Mouse (Mus musculus) central nervous system, embryonic 11.5 days (tissue): ENCODE measurements around the gene Scmh1. TPM values are rescaled to one million over a fixed set of nuclear protein-coding genes. Genes with fewer than 3 reads are reported as not detected.

Experiments used
- polyA plus RNA-seq: library from polyadenylated mRNA; depleted of rRNA; stranded (reverse); fragments of >200 nt; gene quantifications from 2 replicates; pipeline ENCODE4 v1.2.3, GENCODE M21; 2012; rRNA removed

The Scmh1 gene
- polyA plus RNA-seq, result 50.8 and 63.3 TPM in 2 replicates

DNA sequence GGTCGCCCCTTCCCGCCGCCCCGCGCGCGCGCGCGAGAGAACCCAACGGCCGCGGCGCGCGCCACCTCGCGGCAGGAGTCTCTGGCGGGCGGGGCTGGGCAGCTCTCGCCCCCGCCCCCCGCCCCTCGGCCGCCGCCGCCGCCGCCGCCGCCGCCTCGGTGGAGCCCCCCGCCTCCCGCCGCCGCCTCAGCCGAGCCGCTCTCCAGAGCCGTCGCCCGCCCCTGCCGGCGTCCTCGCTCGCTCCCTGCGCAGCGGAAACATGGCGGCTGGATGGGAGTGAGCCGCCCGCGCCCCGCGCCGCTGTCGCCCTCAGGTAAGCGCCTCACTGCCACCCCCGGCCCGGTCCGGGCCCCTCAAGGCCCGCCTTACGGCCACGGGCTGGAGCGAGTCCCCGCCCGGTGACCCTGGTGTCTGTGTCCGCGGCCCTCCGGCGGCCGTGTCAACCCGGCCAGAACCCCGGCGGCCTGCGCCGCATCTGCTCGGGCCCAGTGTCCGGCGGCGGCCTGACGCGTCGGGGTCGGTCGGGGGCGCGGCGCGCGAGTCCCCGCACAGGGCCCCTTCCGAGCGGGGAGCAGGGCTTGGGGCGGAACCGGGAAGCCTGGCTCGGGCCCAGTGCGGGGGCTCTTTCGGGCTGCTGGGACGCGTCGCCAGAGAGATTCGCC lies at the start of gene Scmh1:
Scmh1 (plus strand) TSS at position 138 of the 662 bp plus-strand sequence.

DNA sequence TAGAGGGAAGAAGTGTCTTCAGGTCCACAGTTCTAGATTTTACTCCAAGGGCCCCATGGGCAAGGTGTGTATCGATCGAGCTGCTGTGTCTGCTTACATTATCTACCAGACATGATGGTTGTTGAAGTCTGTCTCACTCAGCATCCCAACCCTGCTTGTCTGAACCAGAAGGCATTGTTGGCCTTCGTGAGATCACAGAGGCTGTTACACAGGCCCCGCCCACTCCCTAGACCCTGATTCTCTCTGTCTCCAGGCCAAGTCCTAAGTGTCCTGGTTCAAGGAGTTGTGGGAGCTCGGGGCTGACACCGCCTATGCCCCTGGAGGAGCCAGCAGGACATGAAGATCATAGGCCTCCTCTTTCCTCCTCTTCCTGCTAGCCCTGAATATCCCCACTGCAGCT lies 126.9 kb downstream of the Scmh1 start, which contains the start of gene Slfnl1:
Slfnl1 (plus strand) TSS at position 246 of the 400 bp plus-strand sequence.

DNA sequence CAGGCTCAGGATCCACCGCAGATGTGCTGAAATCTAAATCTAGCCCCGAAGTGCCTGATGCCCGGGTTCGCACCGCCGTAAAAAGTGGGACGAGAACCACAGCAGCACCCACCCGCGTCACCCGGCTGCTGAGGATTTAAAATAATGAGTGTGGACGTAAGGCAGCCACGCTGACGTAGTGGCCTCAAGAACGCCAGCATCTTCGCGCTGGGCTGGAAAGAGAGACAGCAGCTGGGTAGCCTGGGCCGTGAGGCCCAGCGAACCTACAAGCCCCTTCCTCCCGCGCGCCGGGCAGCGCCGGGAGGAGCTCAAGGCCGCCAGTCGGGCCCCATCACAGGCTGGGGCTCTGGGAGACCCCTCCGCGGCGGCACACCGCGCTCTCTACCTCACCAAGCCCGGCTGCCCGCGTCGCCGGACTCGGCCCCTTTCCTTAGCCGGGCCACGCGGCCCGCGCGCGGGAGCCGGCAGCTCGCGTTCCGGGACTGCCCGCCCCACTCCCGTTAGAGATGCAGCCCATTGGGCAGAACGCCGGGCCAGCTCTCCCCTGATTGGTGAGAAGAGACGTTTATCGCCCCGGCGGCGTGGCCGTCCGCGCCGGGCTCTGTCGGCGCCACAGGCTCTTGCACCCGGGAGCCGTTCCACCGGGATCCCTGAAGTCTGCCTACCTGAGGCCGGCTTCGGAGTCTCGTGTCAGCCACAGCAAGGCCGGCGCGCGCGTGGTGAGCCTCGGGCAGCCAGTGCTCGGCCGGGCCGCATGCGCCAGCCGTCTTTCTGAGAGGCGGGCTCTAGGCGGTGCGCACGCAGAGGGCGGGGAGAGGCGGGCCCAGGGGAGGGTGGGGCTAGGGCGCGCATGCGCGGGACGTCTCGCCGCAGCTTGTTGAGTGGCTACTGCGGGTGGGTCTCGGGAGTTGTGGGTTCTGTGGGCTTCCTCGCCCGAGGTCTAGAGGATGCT lies 164.7 kb downstream of the Scmh1 start, which contains the start of gene Ctps:
Ctps (minus strand) TSS at position 791 of the 952 bp plus-strand sequence.

Other genes starting within 250 kb of the Scmh1 start
- gene Edn2, start 244.1 kb upstream of the Scmh1 start, polyA plus RNA-seq, result 0.11 and 0.16 TPM in 2 replicates
- gene Foxo6, start 117.9 kb upstream of the Scmh1 start, polyA plus RNA-seq, result 2.7 and 3.4 TPM in 2 replicates
- 0.04 and 0.09 TPM in 2 replicates for gene Slfnl1, start 127.0 kb downstream of the Scmh1 start, polyA plus RNA-seq
- gene Ctps, start 165.0 kb downstream of the Scmh1 start, polyA plus RNA-seq, result 67.0 and 82.0 TPM in 2 replicates
- gene Gm8439, start 183.5 kb downstream of the Scmh1 start, polyA plus RNA-seq, result not detected in 2 replicates